Comparison of ENCODE assay signal across 8 mouse cellular contexts in the genomic region with DNA sequence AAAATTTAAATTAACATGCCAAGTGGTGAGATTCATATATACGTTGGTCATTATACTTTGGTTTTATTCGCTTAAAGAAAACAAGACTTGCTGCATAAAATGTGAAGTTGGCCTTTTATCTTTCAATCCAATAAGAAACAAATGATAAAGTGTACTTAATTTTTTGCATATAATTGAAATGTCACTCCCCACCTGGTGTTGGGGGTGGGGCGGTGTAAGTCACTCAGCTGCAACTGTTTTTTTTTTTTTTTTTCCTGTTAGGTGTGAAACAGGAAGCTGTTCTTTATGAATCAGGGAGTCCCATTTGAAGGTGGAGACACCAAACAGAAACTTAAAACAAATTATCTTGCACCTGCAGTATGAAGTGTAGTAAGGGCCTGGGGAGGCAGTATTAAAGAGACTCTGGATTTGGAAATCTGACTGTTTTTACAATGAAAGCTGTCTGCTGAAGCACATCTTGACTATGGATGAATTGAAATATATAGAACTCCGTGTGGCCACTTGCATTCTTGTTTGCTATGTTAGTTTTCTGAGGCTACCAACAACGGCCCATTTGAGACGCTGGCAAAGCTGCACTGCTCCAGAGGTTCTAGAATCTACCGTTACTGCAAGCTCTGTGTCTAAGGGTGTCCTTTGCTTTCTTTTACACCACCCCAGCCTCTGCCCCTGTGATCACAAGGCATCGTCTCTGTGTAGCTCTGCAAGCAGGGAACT. TPM values are rescaled to one million over a fixed set of nuclear protein-coding genes. Genes with fewer than 3 reads are reported as not detected.
A peak's percentile ranks its signal among the peaks of the same experiment; 100 is the strongest.
DNase-seq lines count a peak whose midpoint lies in the region; ATAC-seq and TF ChIP-seq lines count a peak whose summit lies in the region.

No protein-coding gene starts in this region.

- H3K9ac ChIP-seq in ES-E14 (ENCODE audit: insufficient read depth, low read depth, low read length, poor library complexity, severe bottlenecking) = no peak overlapping the region
- no peak overlapping the region for H3K9ac ChIP-seq in intestine, embryonic 15.5 days

- peaks cover 26% of the 10 kb centered on the region for H3K4me1 ChIP-seq in kidney, adult 2 months (ENCODE audit: control insufficient read depth, insufficient read depth, low read length)
- peaks cover 3 to 7% of the 10 kb centered on the region in 2 experiments; a peak in 2 of 4 replicates for H3K4me1 ChIP-seq in ES-E14 (ENCODE audit: control insufficient read depth in 2 of 2, insufficient read depth in 2 of 2, low read length in 2 of 2, poor library complexity in 1 of 2)
- peaks cover 8% of the 10 kb centered on the region; the same call in 1 of the 2 replicates for H3K4me1 ChIP-seq in intestine, embryonic 15.5 days (replicated peaks)
- peaks cover 17% of the 10 kb centered on the region for H3K4me1 ChIP-seq in small intestine, adult 2 months (ENCODE audit: control insufficient read depth, insufficient read depth, insufficient read length, low read length)

- TF ChIP-seq CTCF in kidney, adult 2 months (conservative IDR thresholded peaks at IDR 0.05; ENCODE audit: insufficient read depth, insufficient read length, low read depth, low read length) = no peak
- no peak for TF ChIP-seq CTCF in small intestine, adult 2 months (IDR thresholded peaks at IDR 0.05; ENCODE audit: extremely low read depth, insufficient read length, insufficient replicate concordance, low read depth, low read length)

- in situ Hi-C loops in ES-E14 (cut with MboI; ENCODE audit: low sequenced_read_pairs in 2 of 2, unreplicated experiment in 2 of 2) = no loop called here

- no peak overlapping the region for H3K27ac ChIP-seq in kidney, adult 2 months (ENCODE audit: insufficient read depth, low read depth, low read length)
- no peak overlapping the region for H3K27ac ChIP-seq in ES-E14 (ENCODE audit: insufficient read depth, low read depth, low read length, poor library complexity, severe bottlenecking)
- H3K27ac ChIP-seq in intestine, embryonic 15.5 days = no peak overlapping the region
- H3K27ac ChIP-seq in small intestine, adult 2 months (ENCODE audit: insufficient read depth, low read depth, low read length) = peak overlapping the region; percentile 95

- no peak for TF ChIP-seq POLR2A in kidney, adult 2 months (IDR thresholded peaks at IDR 0.05; ENCODE audit: low read depth, low read length)
- no peak for TF ChIP-seq POLR2A in small intestine, adult 2 months (IDR thresholded peaks at IDR 0.05; ENCODE audit: low read depth, low read length)

- no peak for DNase-seq in kidney, adult 2 months
- no peak for DNase-seq in kidney, postnatal 14 days
- DNase-seq in ES-E14 (ENCODE audit: low read depth, low spot score) = no peak
- DNase-seq in left cerebral cortex, adult 18-20 months (ENCODE audit: low spot score in 2 of 2) = no peak
- DNase-seq in ovary, postnatal 14 days (ENCODE audit: low spot score) = no peak

- H3K27me3 ChIP-seq in kidney, adult 2 months (replicated peaks; ENCODE audit: control insufficient read depth, insufficient read depth, low read length) = no peaks in the 10 kb centered on the region
- no peaks in the 10 kb centered on the region for H3K27me3 ChIP-seq in intestine, embryonic 15.5 days (replicated peaks)
- H3K27me3 ChIP-seq in small intestine, adult 2 months (ENCODE audit: control insufficient read depth, insufficient read depth, low read length) = no peaks in the 10 kb centered on the region

- H3K4me2 ChIP-seq in intestine, embryonic 15.5 days (replicated peaks) = peak overlapping the region; percentile 42

- H3K9me3 ChIP-seq in ES-E14 (ENCODE audit: control insufficient read depth, insufficient read depth, low read depth, low read length) = no peaks in the 10 kb centered on the region
- no peaks in the 10 kb centered on the region for H3K9me3 ChIP-seq in intestine, embryonic 15.5 days

- H3K36me3 ChIP-seq in kidney, adult 2 months (ENCODE audit: control insufficient read depth, insufficient read depth, low read length) = no peaks in the 10 kb centered on the region
- H3K36me3 ChIP-seq in ES-E14 (ENCODE audit: control insufficient read depth, insufficient read depth, low read length, poor library complexity, severe bottlenecking) = no peaks in the 10 kb centered on the region
- no peaks in the 10 kb centered on the region for H3K36me3 ChIP-seq in intestine, embryonic 15.5 days
- no peaks in the 10 kb centered on the region for H3K36me3 ChIP-seq in small intestine, adult 2 months (ENCODE audit: control insufficient read depth, insufficient read depth, low read length)

- ATAC-seq in intestine, embryonic 15.5 days = no peak
- ATAC-seq in erythroid progenitor cell, adult 5-6 weeks (replicated peaks; ENCODE audit: low FRiP score, poor library complexity, severe bottlenecking) = no peak

- peak overlapping the region; percentile 11; the same call in 1 of the 2 replicates for H3K4me3 ChIP-seq in kidney, adult 2 months (ENCODE audit: insufficient read depth, low read depth, low read length)
- no peak overlapping the region; a peak in 1 of 4 replicates for H3K4me3 ChIP-seq in ES-E14 (ENCODE audit: insufficient read depth in 1 of 2, low read depth in 1 of 2, low read length in 2 of 2, poor library complexity in 1 of 2, severe bottlenecking in 1 of 2)
- no peak overlapping the region for H3K4me3 ChIP-seq in intestine, embryonic 15.5 days (replicated peaks)
- peak overlapping the region; percentile 24; the same call in 1 of the 2 replicates for H3K4me3 ChIP-seq in small intestine, adult 2 months (ENCODE audit: low read depth, low read length)

- WGBS in kidney, adult 2 months = 57% methylated on average over 8 of the region's 8 CpGs
- WGBS in intestine, embryonic 15.5 days = 75% methylated on average over 8 of the region's 8 CpGs
- 30% methylated on average over 8 of the region's 8 CpGs for WGBS in small intestine, adult 2 months

TF ChIP-seq in ES-E14, 5 proteins besides CTCF, POLR2A, EP300 and RAD21:
- TF ChIP-seq CHD2 (IDR thresholded peaks at IDR 0.05; ENCODE audit: low read depth, low read length) (no peak), ZNF384 (IDR thresholded peaks at IDR 0.05; ENCODE audit: low read depth, low read length) (peak; percentile 74)

RNA-seq across cellular contexts. Expression of a gene that starts 2.2 kb away (rescaled TPM):
- polyA plus RNA-seq in kidney, adult 2 months (2012; rRNA removed) = 5.5 and 7.5 TPM in 2 replicates
- total RNA-seq in ES-E14 (2012; rRNA removed) = 6.3 and 7.0 TPM in 2 replicates
- 5.3 and 5.9 TPM in 2 replicates for polyA plus RNA-seq in intestine, embryonic 15.5 days (2015; fragmentation: Nextera tagmentation; extraction: Ambion mirVana)
- polyA plus RNA-seq in small intestine, adult 2 months (2012; rRNA removed) = 1.2 and 2.5 TPM in 2 replicates
- total RNA-seq in erythroid progenitor cell, adult 5-6 weeks (2015; ENCODE audit: low replicate concordance) = 59.1 and 64.6 TPM in 2 replicates
- total RNA-seq in erythroid progenitor cell, adult 5-6 weeks (2017; ENCODE audit: low replicate concordance) = 45.3 and 47.6 TPM in 2 replicates
- 10 to 100 TPM; 10.8 to 13.3 TPM for total RNA-seq in left cerebral cortex, adult 18-20 months (2021)

Comparison
In these comparisons a context has a peak if more than half of its experiments do, and no peak if none do; other contexts are left out.
1. H3K4me3 ChIP-seq: peak in kidney, adult 2 months (single experiment) and small intestine, adult 2 months (single experiment); none in ES-E14 (0 of 2) and intestine, embryonic 15.5 days (single experiment).